Mouse (Mus musculus): ENCODE measurements around the gene Iqgap2. TPM values are rescaled to one million over a fixed set of nuclear protein-coding genes. Genes with fewer than 3 reads are reported as not detected.

The Iqgap2 gene
- polyA plus RNA-seq, 1 experiment: 12.7 TPM

GRCm38 (mm10) chr13:95778761-95779161, 113.0 kb downstream of the Iqgap2 start:
- DNase-seq (ENCODE audit: low read depth): peak; percentile 12

GRCm38 (mm10) chr13:95777651-95778391, 113.9 kb downstream of the Iqgap2 start:
- peak; percentile 46 for DNase-seq (ENCODE audit: low read depth)

- DNase-seq (ENCODE audit: low read depth): no peak
Measured at GRCm38 (mm10) chr13:95777237-95777636, 114.5 kb downstream of the Iqgap2 start.

DNA sequence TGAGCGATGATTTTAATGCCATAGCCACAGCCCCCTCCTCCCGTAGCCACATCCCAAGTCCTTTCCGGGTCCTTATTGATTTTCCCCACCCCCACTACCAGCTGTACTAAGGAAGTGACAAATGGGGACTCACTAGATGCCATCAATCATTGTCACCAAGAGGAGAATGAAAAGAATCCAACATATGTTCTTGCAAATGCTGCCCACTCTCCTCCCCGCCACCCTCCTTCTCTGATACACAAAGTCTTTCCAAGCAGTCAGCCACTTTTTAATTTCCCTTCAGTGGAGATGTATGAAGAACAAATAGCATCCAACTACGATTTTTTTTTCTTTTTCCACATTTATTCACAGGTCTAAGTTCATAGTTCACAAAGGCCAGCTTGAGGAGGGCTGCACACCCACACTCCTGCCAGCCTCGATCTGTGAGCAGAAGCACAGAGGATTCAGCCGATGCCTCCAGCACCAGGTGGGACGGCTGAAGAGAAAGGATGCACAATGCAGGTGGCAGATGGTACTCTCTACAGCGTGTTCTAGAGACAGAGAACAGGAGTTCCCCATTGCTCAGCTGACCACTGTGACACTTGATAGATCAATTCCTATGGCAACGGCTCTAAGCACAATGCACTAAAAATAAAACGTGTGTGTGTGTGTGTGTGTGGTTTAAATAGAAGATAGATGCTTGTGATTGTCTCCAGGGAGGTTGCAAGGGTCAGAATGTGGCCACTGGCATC, 116.6 kb downstream of the Iqgap2 start:
- DNase-seq (ENCODE audit: low read depth): no peak

GRCm38 (mm10) chr13:95765017-95765416, 126.7 kb downstream of the Iqgap2 start:
- no peak for DNase-seq (ENCODE audit: low read depth)

DNA sequence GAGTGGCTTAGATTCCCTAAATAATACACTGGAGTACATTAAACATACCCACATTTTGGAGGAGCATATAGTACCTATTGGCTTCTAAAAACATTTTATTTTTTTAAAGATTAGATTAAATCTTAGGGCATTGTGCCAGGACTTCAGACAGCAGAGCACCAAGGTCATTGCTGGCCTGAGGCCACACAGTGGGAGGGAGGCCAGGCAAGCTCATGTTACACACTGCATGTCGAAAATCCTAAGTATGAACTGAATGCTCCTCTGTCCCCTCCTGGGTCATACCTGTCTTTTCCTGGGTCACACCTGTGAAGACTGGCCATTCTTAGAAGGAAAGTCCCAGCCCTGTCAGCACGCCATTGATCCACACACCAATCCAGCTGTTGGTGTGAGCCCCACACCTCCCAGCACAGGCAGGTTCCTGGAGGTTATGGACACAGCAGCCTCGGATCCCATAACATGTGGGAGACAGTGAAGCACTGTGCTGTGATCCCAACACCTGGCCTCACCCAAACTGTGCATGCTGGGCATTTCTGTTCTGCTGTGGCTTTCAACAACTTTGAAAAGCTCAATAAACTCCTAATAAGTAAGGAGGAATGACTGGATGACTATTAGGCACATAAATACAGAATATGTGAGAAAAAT, 127.7 kb downstream of the Iqgap2 start:
- no peak for DNase-seq (ENCODE audit: low read depth)

- DNase-seq (ENCODE audit: low read depth): no peak
Measured at GRCm38 (mm10) chr13:95759810-95760209, 131.9 kb downstream of the Iqgap2 start.

DNA sequence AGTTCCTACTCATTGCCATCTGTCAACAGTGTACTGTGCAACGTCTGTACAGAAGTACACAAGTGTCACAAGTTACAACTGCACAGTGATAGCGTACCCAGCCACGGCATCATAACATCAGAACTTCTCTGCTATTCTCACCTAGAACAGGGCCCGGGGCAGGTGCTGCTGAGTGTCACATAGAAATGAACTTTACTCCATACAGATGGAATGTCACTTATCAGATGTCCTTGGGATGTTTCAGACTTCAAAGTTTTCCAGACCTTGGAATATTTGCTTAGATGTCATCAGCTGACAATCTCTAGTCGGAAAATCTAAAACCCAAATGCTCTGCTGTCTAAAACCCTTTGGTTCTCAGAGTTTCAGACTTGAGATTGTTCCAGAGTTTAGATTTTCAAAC, 137.4 kb downstream of the Iqgap2 start:
- DNase-seq (ENCODE audit: low read depth): no peak

DNA sequence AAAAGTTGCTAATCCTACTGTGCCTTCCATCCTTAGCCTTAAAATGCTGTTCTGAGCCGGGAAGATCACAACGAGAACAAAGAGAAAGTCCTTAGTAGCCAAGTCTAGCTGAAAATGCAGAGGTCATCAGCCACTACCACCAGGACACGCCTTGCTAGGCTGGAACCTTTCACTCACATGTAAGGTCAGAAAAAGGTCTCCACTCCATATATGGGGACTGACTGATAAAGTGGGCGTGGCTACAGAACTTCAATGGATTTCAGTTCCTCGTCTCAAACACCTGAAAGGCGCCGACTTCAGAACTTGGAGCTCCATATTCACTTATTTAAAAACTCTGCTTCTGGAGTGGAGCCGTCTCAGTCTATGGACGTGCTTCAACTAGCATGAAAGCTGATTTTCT, 139.3 kb downstream of the Iqgap2 start:
- DNase-seq (ENCODE audit: low read depth): no peak

DNA sequence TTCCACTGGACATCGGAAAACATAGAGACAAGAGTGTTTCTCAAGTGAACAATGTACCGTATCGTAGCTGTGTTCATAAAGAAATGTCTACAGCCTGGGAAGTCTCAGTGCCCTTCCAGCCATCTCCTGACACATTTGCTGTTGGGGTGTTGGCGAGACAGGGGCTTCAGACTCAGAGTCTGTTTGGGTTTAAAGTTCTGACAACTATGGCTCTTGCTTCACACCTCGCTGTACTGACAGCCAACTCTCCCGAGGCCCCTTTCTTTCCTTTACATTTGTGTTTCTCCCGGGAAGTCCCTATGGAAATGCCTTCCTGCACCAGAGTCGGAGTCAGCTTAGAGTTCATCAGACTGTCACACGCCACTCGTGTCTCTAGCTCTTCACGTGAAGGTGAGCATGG, 144.2 kb downstream of the Iqgap2 start:
- no peak for DNase-seq (ENCODE audit: low read depth)

DNA sequence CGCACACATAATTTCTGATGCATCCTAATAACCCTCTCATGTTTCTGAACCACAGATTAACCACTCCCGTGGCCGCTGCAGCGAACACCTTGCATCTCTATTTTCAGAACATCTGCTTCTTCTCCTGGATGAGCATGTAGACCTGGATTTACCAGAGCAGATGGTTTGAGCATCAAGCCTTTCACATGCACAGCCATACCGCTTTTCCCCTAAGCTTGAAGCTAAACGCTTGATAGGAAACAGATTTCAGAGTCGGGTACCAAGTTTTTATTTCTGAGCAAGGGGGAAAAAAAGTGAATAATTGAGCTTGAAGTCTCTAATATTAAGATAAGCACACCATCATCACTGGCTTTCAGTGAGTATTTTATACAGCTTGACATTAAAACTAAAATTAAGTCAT, 144.6 kb downstream of the Iqgap2 start:
- no peak for DNase-seq (ENCODE audit: low read depth)

DNA sequence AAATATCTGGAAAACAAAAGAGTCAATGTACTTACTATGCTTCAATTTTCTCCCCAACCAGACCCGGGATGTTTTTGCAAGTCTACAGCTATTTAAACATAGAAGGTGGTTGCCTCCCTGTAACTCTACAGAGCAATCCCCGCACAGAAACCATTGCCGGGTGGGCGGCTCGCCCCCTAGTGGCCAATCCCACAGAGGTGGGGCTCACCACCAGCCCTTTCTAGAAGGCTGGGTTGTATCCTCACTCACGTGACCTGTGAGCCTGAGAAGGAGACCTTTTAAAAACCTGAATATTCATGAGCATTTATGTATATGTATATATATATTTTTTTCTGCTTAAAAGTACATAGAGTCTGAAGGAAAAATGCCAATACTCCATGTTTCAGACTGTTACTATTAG, 145.2 kb downstream of the Iqgap2 start:
- DNase-seq (ENCODE audit: low read depth): no peak

GRCm38 (mm10) chr13:95745451-95745850, 146.3 kb downstream of the Iqgap2 start:
- DNase-seq (ENCODE audit: low read depth): no peak

GRCm38 (mm10) chr13:95742881-95743466, 148.7 kb downstream of the Iqgap2 start:
- DNase-seq (ENCODE audit: low read depth): no peak

DNA sequence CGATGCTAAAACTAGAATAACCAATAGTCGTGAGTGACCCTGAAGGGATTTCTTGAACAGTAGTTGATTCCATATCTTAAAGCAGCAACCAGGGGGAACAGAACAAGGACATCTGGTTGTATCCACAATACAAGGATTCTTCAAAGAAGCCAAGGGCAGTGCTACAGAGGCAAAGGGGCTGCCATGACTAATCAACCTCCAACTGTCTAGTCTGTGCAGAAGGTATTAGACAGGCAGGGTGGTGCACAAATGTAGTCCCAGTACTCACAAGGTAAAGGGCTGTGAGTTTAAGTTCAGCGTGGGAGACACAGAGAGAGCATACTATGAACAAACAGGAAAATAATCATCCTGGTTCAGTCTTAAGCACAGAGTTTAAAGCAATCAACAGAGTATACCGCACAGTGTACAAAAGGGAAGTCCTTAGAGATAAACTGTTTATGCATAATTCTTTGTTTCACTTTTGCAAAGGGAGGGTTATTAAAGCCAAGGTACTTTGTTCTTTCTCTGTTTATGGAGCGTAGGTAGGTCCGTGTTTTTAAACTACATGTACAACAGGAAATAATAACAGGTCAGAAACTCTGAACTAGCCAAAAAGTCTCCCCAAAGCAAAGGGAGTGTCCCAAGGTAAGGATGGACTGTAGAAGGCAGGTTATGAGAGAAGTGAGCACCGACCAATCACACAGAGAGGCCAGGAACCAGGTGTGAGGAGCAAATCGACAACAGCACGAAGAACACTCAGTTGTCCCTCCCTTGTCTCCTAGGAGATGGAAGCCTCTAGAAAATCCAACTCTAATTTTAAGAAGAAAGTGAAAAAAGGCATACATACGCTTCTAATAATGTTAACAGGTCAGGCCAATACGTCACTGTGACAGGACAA, 149.7 kb downstream of the Iqgap2 start:
- no peak for DNase-seq (ENCODE audit: low read depth)

DNA sequence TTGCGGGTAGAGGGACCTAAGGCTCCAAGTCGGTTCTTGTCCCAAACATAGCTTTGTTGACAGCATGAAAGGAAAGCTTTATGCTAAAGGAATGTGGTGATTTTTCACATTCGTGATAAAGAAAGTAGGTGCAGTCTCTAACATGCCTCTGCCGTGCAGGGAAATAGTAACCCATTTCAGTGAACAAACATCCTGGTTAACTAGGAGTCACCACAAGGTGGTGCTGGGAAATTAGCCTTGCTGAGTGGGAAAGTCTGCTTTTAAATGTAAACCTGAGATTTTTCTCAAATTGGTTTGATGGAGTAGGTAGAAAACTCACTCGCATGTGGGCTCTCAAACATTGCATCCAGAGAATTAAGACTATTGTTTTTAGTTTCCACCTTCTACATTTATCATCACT, 152.1 kb downstream of the Iqgap2 start:
- no peak for DNase-seq (ENCODE audit: low read depth)

GRCm38 (mm10) chr13:95730491-95730890, 161.2 kb downstream of the Iqgap2 start:
- no peak for DNase-seq (ENCODE audit: low read depth)

DNA sequence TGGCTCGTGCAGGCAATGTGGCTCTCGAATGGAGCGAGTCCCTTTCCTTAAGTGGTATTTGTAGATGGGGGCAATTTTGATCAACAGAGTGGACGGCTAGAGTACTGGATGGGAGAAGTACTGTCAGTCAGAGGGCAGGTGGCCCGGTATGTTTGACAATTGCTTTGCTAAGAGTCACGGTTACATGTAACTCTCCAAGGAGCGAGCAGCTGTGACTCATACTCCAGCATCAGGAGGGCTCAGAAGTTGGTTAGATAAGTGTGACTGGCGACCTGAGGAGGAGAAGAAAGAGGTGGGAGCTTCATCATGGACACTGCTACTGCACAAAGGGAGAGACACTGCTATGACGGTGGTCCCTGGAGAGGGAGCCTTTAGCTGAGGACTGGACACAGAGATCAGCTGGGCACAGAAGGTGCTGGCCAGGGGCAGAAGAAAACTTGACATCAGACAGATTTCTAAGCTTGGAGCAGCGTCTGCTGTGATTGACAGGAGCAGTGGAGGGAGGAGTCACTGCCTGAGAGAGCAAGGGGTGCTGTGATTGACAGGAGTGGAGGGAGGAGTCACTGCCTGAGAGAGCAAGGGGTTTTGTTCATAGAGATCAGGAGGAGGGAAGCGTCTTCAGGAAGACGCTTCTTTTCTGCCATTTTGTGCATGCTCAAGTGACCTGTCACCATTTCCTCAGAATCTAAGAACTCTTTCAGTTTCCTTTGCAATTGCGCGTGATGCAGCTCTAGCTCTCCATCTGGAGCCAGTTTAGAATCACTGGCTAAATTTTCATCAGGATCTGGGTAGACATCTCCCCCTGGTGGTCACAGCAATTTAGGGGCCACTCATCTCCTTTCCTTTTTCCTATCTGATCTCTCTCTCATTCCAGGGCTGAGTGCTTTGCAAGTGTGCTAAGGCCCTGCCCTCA, 172.1 kb downstream of the Iqgap2 start:
- no peak for DNase-seq (ENCODE audit: low read depth)

DNA sequence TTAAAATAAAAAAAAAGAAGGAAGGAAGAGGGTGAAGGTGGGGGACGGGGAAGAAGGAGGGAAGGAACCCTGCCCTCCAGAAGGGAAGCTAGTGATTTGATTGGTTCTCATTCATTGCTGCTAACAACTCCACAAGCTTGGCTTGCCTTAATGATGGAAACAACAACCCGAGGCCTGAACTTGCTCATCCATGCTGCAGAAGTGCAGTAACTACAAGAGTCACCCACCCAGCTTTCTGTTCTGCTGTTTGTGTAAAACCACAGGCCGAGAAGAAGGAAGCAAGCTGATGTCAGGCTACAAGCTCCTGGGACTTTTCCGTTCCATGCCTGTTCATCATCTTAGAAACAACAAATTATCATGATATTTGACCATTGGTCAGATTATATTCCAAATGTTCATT, 176.4 kb downstream of the Iqgap2 start:
- DNase-seq (ENCODE audit: low read depth): no peak

DNA sequence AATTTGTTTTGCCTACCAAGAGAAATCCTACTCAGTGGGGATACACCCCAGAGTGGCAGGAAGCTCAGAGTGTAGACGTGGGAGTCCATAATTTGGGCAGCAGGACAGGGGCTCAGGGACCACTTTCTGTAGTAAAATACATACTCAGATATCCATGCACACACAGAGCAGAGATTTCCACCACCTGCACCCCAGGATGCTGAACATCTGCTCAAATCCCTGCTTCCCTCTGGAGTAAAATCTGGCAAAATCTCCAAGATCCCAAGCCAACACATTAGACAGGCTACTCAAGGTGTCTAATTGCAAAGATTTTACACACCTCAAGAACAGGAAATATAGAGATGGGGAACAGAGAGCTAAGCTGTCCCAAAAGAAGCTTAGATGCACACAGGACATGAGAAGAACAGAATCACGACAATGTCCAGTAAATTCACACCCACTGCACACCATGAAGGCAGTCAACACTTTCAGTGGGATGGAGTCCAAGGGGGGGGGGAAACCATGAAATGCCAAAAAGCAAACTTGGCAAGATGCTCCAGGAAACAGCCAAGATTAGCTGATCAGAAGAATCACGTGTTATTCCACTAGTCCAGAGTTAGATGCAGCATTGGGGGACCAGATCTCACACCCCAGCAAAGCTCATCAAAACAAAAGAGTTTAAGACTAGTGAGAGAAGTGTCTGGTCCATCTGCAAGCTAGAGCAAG, 177.3 kb downstream of the Iqgap2 start:
- DNase-seq (ENCODE audit: low read depth): no peak
